Mouse (Mus musculus) adrenal gland, postnatal 25 days (tissue): ENCODE data around the gene Tns3. TPM values are rescaled to one million over a fixed set of nuclear protein-coding genes. Genes with fewer than 3 reads are reported as not detected.

Source experiments
- DNase-seq: peaks from one replicate; pipeline ENCODE4 v3.0.0; 2021; ENCODE audit warnings: mixed read lengths
- total RNA-seq: library from RNA; stranded (reverse); gene quantifications from 2 replicates; pipeline ENCODE4 v1.2.3, GENCODE M21; 2021

The Tns3 gene
- total RNA-seq, 1 experiment from 2014 or later: 71.1 TPM

GRCm38 (mm10) chr11:8618301-8618700 lies 46.0 kb downstream of the Tns3 start:
- no peak for DNase-seq

DNA sequence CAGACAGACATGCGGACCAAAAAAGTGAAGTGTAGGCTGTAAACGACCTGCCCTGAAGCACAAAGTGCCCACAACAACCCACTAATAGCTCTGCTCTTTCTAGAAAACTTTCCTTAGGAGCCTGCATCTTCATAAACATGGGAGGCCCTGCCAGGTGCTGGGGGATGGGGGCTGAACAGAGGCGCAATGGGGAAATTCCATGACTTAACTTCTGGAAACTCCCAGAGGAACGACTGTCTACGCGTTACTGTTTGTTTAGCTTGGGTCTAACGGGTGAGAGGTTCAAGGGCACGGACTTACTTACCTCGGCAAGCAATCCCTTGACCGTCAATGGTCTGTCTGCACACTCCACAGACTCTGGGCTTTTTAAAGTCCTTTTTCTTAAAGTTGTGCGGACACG lies 48.9 kb downstream of the Tns3 start:
- no peak for DNase-seq

GRCm38 (mm10) chr11:8610456-8610855 lies 53.9 kb downstream of the Tns3 start:
- no peak for DNase-seq

GRCm38 (mm10) chr11:8609873-8610272 lies 54.5 kb downstream of the Tns3 start:
- no peak for DNase-seq

DNA sequence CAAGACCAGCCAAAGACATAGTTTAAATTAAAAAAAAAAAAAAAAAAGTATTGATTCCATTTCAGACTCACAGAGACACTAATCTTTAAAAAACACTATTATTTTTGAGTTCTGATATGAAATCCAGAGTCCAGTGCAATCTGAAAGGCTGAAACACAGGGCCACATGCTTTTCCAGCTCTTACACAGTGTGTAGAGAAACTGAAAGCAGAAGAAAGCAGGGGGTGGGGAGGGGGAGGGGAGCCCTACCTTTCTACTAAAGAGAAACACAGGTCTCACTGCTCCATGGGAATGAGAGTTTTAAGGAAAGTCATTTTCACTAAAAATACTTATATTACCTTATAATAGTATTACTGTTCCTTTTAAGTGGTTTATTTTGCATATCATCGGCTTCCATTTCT lies 57.2 kb downstream of the Tns3 start:
- no peak for DNase-seq

GRCm38 (mm10) chr11:8604789-8605569 lies 59.4 kb downstream of the Tns3 start:
- DNase-seq: no peak

DNA sequence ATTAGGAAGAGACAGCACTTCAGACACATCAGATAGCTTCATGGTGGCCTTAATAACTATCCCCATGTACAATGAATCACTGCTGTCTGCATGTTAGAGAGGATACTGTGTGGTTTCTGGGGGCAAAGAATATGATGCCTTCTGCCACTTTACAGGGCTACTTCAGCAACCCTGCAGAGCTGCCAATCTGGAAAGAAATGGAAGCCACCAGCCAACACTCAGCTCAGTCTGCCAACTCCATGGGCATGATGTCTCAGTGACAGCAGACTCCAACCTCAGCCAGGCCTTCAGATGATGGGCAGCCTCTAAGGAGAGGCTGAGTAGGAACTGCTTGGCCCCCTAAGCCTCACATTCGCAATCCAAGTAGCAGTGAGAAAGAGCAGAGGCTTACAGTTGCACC lies 61.7 kb downstream of the Tns3 start:
- no peak for DNase-seq

DNA sequence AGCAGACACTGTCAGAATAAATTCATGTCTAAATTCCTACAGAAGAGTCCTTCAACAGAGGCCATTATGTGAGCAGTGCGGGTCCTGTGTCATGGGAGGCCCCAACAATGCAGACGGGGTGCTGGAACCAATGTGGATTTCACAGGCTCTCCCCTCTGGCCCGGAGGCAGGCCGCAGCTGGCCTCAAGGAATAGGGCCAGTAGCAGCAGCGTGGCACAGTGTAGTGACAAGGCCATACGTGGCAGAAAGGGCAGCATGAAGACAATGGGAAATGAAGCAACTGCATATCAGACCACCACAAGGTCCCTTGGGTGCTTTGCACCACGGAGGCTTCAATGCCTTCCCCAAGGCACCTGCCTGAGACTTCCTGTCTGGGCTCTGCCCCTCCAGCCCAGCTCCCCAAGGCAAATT lies 62.9 kb downstream of the Tns3 start:
- no peak for DNase-seq

DNA sequence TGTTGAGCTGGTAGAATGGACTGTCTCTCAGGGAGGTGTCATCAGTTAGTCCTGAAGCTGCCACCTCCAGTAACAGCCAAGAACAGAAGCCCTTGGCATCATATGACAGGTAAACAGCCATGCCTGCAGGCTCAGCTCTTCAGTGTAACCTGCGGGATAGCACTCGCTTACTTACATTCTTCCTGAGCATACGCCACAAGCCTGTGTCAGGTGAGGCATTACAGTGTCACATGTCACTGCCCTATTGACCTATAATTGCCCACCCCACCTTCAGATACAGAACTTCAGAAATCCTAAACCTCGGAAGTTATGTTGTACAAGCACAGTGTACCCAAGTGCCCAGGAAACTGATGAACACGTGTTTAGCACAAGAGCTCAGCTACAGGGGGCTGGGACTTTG lies 68.7 kb downstream of the Tns3 start:
- no peak for DNase-seq

DNA sequence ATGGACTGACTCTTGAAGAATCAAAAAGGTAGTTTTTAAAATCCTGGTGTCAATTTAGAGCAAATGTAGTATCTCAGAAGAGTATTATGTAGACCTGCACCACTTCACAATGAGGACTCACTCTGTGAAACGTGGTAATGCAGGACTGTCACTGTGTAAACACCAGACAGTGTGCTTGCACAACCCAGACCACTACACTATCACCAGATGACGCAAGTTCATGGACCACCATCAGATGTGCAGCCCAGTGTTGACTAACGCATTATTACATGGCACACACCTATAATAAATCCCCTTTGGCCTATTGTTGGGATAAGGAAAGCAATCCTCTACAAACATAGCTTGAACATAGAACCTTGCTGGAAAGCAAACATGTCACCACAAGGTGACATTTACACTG lies 71.2 kb downstream of the Tns3 start:
- no peak for DNase-seq

DNA sequence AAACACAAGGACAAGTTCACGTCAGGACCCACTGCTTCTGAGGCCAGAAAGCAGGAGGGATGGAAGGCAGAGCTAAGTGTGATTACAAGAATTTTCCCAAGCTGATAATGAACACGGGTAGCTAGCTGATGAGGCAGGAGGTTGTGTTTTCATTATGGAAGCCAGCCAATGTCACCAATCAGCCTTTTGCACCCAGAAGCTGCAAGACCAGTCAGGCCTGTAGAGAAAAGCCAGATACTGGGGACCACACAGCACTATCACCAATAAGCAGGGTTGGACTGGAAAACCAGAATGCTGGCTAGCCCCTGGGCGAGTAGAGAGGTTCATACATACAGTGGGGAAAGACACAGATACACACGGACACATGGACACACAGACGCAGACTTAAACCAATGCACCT lies 73.1 kb downstream of the Tns3 start:
- no peak for DNase-seq

- DNase-seq: no peak
Measured at GRCm38 (mm10) chr11:8589226-8589905, 75.0 kb downstream of the Tns3 start.

GRCm38 (mm10) chr11:8587941-8588340 lies 76.4 kb downstream of the Tns3 start:
- DNase-seq: no peak

GRCm38 (mm10) chr11:8586996-8587644 lies 77.2 kb downstream of the Tns3 start:
- no peak for DNase-seq

DNA sequence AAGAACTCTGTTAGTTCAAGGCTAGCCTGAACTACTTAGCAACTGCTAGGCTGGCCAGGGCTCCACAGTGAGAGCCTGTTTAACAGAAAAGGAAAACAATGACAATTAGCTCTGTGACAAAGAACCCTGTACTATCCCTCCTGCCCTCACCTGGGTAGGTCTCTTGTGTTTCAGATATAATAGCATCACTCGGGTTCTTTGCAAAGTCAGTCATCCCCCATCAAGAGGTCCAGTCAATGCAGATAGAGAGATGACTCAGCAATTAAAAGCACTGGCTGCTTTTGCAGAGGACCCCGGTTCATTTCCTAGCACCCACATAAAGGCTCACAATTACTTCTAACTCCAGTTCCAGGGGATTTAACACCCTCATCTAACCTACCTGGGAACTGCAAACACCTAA lies 78.0 kb downstream of the Tns3 start:
- DNase-seq: no peak

DNA sequence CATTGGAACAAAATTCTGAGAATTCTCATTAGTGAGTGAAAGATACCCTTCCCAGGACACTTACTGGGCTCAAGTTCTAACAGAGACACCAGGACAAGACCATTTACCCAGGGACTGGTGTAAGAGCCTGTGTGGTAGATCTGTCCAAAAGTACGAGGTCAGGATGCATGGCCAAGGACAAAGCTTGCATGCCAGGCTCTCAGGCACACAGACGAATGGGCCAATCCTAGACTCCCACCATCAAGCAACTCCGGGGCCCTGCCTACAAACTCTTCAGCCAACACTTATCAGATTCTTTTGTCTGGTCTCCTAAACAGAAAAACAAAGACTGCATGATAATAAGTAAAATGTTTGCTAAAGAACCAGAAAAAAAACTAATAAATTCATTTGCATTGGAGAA lies 78.6 kb downstream of the Tns3 start:
- DNase-seq: no peak

DNA sequence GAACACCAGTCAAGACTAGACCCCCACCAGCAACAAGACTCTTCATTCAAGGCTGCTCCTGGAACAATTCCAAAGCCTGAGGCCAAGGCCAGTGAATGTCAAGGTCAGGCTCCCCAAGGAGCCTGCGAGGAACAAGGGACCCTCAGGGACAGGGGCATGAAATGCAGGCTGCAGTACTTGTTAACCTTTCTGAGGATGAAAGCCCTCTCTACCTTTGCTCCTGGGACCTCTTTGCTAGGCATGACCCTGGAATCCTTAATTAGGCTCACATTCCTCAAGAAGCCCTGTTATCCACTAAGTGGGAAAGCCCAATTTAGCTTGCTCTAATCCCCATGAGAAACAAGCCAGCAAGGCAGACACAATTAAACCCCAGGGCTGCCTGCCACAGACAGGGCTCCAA lies 79.4 kb downstream of the Tns3 start:
- DNase-seq: no peak

- no peak for DNase-seq
Measured at GRCm38 (mm10) chr11:8584307-8584706, 80.0 kb downstream of the Tns3 start.

DNA sequence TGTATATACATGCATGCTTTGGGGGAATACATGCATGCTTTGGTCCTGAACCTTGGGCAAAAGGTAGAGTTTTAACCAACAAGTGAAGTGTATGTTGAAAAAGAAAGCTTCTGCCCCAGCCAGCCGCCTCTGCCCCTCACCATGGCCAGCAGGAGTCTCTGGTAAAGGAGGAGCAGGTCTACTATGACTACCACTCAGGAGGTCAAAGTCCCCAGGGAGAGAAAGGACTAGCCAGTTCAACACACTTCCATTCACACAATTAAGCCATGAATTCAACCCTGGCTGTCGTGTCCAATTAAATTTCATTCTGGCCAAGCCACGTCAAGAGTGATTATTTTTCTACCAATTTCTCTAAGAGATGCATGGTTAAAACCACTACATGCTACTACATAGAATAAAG lies 81.2 kb downstream of the Tns3 start:
- DNase-seq: no peak

DNA sequence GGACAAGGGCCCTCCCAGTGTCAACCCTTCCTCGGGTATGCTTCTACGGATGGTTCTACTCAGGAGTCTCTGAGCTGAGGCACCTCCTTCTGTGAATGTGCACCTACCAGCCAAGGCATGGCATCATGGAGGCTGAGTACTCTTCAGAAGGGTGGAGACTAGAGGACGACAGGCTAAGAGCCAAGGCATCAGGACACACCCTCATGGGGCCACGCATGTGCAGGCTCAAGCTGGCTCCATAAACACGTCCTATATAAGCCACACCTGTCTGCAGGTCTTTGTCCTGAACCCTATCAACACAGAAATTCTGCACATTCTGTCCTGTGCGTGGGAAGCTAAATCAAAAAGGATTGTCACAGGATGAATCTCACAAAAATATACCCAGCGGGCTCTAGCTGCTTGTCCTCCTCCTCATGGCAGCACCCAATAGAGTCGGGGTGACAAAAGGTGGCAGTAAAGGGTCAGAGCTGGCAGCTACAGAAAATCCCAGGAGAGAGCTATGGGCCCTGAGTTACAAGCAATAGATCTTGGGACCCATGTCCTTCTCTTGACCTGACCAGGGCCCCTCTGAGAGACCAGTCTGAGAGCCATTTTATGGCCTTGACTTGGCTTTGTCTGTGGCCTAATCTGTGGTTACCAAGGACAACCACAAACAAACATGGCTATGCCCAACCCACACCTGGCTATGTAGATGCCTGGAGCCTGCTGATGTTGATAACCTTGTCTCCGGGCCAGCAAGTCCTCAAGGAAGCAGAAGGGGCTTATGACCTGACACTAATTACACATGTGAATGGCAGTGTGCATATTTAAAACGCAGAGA lies 82.0 kb downstream of the Tns3 start:
- no peak for DNase-seq

DNA sequence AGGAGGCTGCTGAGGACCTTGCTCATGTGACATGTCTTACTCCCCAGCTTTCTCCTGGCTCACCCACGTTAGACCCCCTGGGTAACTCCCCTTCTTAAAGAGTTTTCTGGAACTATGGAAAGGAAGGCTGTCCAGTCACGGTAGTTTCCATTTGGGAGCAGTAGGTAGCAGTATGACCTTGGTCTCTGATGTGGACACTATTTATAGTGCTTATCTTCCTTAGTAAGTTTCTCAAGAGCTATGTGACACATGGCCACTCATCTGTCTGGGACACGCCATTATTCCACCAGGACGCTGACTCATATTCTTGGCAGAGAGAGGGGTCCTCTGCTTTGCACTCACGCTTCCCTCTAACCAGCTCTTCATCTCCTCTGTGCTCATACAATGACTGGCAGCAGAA lies 84.5 kb downstream of the Tns3 start:
- peak; percentile 42 for DNase-seq
